Mouse (Mus musculus) kidney, postnatal 0 days (tissue): ENCODE measurements around the gene Rasgef1b. TPM values are rescaled to one million over a fixed set of nuclear protein-coding genes. Genes with fewer than 3 reads are reported as not detected.

Experiments used
- ATAC-seq: fragments of 200-750 bp; cut with Nextera tagmentation; replicated peaks from 2 replicates; pipeline ENCODE4 v1.8.0; 2017; ENCODE audit warnings: low read depth, moderate number of reproducible peaks, moderate TSS enrichment, moderate library complexity; ENCODE audit not compliant: low FRiP score
- DNase-seq: peaks from one replicate; pipeline ENCODE4 v3.0.0-alpha.2; 2016; ENCODE audit warnings: low spot score
- H3K27ac ChIP-seq: fragments of 300-500 bp; sonication (generic); 2 replicates; pipeline ENCODE4 v1.5.1; 2014; ENCODE audit warnings: mild to moderate bottlenecking
- H3K27me3 ChIP-seq: fragments of 300-500 bp; sonication (generic); 2 replicates; pipeline ENCODE4 v1.6.1; 2014; ENCODE audit warnings: low read length, mixed read lengths; ENCODE audit not compliant: insufficient read depth
- H3K36me3 ChIP-seq: fragments of 300-500 bp; sonication (generic); 2 replicates; pipeline ENCODE4 v1.6.1; 2014; ENCODE audit warnings: low read length, mixed read lengths; ENCODE audit not compliant: insufficient read depth
- H3K4me1 ChIP-seq: fragments of 300-500 bp; sonication (generic); replicated peaks from 2 replicates; pipeline ENCODE4 v1.6.1; 2014; ENCODE audit warnings: antibody characterized with exemption, low read length, mixed read lengths; ENCODE audit not compliant: insufficient read depth
- H3K4me2 ChIP-seq: fragments of 300-500 bp; sonication (generic); 2 replicates; pipeline ENCODE4 v1.6.1; 2014; ENCODE audit warnings: mild to moderate bottlenecking, low read length, moderate library complexity, mixed read lengths
- H3K4me3 ChIP-seq: fragments of 300-500 bp; sonication (generic); replicated peaks from 2 replicates; pipeline ENCODE4 v1.5.1; 2014; ENCODE audit warnings: low read depth, low read length
- H3K9ac ChIP-seq: fragments of 300-500 bp; sonication (generic); 2 replicates; pipeline ENCODE4 v1.6.1; 2014; ENCODE audit warnings: low read depth, low read length
- H3K9me3 ChIP-seq: fragments of 300-500 bp; sonication (generic); replicated peaks from 2 replicates; pipeline ENCODE4 v1.6.1; 2016; ENCODE audit warnings: low read length, inconsistent platforms, mixed read lengths
- CTCF ChIP-seq: IDR thresholded peaks from 2 replicates; pipeline ENCODE4 v1.5.1; 2016; ENCODE audit warnings: antibody characterized with exemption, low read depth, mild to moderate bottlenecking, moderate library complexity
- WGBS: fragments of 180-500 bp; shearing (Covaris S2); extraction: QIAGEN DNeasy Blood & Tissue Kit; methylation state at CpG from one replicate; pipeline ENCODE4 v1.1.7; 2014; 5-methylcytosine and 5-hydroxymethylcytosine counted together
- polyA plus RNA-seq: library from polyadenylated mRNA; unstranded; fragments of >200 nt; fragmentation: Nextera tagmentation; extraction: Ambion mirVana; gene quantifications from 2 replicates; pipeline ENCODE4 v1.2.1, GENCODE M21; 2015

The Rasgef1b gene
- polyA plus RNA-seq, 1 experiment from 2014 or later: 7.3 TPM

DNA sequence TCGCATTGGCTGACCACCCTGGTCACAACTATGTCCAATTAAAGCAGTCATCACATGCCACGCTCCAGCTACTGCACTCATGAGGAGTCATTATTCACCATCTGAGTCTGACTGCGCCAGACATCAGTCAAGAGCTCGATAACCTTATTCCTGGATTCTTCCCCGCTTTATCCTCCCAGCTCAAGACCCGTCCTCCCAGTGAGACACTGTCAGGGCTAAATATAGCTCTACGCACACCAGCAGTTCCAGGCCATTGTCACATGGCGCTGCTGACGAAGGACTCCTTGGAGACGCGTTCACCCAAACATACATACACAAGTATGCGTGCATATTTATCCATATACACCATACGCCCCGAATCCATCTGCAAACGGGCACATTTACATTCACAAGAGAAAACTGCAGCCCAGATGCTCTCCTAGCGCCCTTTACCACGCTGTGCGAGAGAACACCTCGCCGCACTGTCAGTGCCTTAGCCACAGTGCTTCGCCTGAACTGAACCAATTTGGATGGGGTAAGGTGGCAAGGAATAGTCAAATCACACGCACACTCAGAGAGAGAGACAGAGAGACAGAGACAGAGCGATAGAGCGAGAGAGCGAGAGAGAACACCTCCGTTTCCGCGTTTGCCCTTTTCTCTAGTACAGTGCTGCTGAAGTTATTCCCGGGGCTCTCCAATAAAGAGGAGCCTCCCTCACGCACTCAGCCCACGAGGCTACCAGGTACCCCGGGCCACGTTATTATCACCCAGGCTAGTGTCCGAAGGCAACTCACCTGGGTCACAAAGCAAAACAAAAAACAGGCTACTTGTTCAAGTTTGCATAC, 477.3 kb downstream of the Rasgef1b start:
- Histone ChIP-seq H3K9me3 (no peaks in the 10 kb centered on the region), H3K4me3 (peak overlapping the region; percentile 73), H3K27ac (no peak overlapping the region), H3K36me3 (no peaks in the 10 kb centered on the region), H3K4me2 (peak overlapping the region; percentile 79), H3K27me3 (no peaks in the 10 kb centered on the region), H3K9ac (peak overlapping the region; percentile 70), H3K4me1 (no peaks in the 10 kb centered on the region; the same call in 1 of the 2 replicates)
- ATAC-seq (no peak), DNase-seq (peak; percentile 61)
- TF ChIP-seq CTCF: no peak
- 4% methylated on average over 34 of the region's 34 CpGs for WGBS

DNA sequence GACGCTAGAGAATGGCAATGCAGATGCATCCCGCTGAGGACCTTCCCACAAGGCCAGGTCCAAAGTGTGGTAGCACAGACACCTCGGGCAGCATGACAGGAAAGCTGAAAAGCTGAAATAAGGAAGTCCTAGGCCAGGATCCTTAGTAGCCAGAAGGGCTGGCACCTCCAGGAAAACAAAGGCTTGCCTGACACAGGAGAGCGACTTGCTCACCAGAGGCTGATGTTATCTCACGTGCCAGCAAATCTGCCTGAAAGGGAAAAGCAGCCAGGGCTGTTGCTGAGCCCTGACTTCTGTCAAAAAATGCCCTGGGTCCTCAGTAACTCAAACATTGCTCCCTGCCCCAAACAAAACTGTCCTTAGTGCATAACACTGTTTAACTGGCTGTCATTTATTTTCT, 478.0 kb downstream of the Rasgef1b start:
- Histone ChIP-seq H3K4me3 (peak overlapping the region; percentile 73; the same call in 1 of the 2 replicates), H3K9me3 (no peaks in the 10 kb centered on the region), H3K4me1 (no peaks in the 10 kb centered on the region; the same call in 1 of the 2 replicates), H3K9ac (no peak overlapping the region), H3K4me2 (peak overlapping the region; percentile 79), H3K27me3 (no peaks in the 10 kb centered on the region), H3K27ac (no peak overlapping the region), H3K36me3 (no peaks in the 10 kb centered on the region)
- no peak for TF ChIP-seq CTCF
- DNase-seq: no peak
- no peak for ATAC-seq
- 47% methylated on average over 5 of the region's 5 CpGs for WGBS

DNA sequence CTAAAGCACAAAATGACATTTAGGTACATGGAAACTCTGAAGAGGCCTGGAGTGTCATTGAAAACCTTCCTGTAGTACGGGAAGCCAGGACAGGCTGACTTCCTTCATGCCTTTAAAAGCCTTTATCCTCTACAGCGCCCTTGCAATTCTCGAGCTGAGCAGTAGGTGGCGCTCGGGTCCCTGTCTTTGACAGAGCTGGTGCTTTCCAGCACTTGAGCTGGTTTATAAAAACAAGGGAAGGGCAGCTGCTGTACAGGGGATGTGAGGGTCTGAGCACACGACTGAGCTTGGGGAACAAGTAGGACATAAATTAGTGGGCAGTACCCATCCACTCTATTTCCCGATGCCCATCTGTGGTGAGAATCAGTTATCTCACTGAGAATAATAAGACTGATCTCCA, 480.4 kb downstream of the Rasgef1b start:
- H3K4me1 ChIP-seq: no peaks in the 10 kb centered on the region; the same call in 1 of the 2 replicates
- H3K4me2 ChIP-seq: no peak overlapping the region
- TF ChIP-seq CTCF: peak; percentile 98
- H3K4me3 ChIP-seq: no peak overlapping the region
- ATAC-seq (no peak), DNase-seq (peak; percentile 95)
- no peak overlapping the region for H3K9ac ChIP-seq
- WGBS: 1% methylated on average over 7 of the region's 7 CpGs
- no peaks in the 10 kb centered on the region for H3K27me3 ChIP-seq
- H3K9me3 ChIP-seq: no peaks in the 10 kb centered on the region
- H3K27ac ChIP-seq: no peak overlapping the region
- H3K36me3 ChIP-seq: no peaks in the 10 kb centered on the region

- H3K36me3 ChIP-seq: no peaks in the 10 kb centered on the region
- no peaks in the 10 kb centered on the region for H3K27me3 ChIP-seq
- H3K4me2 ChIP-seq: no peak overlapping the region
- 88% methylated on average over 6 of the region's 6 CpGs for WGBS
- H3K27ac ChIP-seq: no peak overlapping the region
- no peaks in the 10 kb centered on the region; the same call in 1 of the 2 replicates for H3K4me1 ChIP-seq
- TF ChIP-seq CTCF: peak; percentile 30; the same call in 1 of the 2 replicates
- no peaks in the 10 kb centered on the region for H3K9me3 ChIP-seq
- no peak for DNase-seq
- H3K4me3 ChIP-seq: no peak overlapping the region
- no peak overlapping the region for H3K9ac ChIP-seq
- ATAC-seq: no peak
These were observed 480.9 kb downstream of the Rasgef1b start for GRCm38 (mm10) chr5:99247915-99248314.

- H3K4me2 ChIP-seq: no peak overlapping the region
- WGBS: 68% methylated on average over 7 of the region's 7 CpGs
- no peak for DNase-seq
These were observed 481.4 kb downstream of the Rasgef1b start for GRCm38 (mm10) chr5:99247441-99247840.

GRCm38 (mm10) chr5:99246972-99247371, 481.9 kb downstream of the Rasgef1b start:
- WGBS: 40% methylated on average over 6 of the region's 6 CpGs
- Histone ChIP-seq H3K4me1 (no peaks in the 10 kb centered on the region; the same call in 1 of the 2 replicates), H3K4me3 (no peak overlapping the region), H3K9me3 (no peaks in the 10 kb centered on the region), H3K27me3 (no peaks in the 10 kb centered on the region), H3K4me2 (no peak overlapping the region), H3K36me3 (no peaks in the 10 kb centered on the region), H3K27ac (no peak overlapping the region), H3K9ac (no peak overlapping the region)
- DNase-seq (no peak), ATAC-seq (no peak)
- TF ChIP-seq CTCF: no peak

More at GRCm38 (mm10) chr5:99247441-99247840, 481.4 kb downstream of the Rasgef1b start:
- no peak for ATAC-seq
- TF ChIP-seq CTCF: no peak
- H3K27me3 ChIP-seq: no peaks in the 10 kb centered on the region
- H3K4me1 ChIP-seq: no peaks in the 10 kb centered on the region; the same call in 1 of the 2 replicates
- H3K9ac ChIP-seq: no peak overlapping the region
- no peaks in the 10 kb centered on the region for H3K36me3 ChIP-seq
- no peaks in the 10 kb centered on the region for H3K9me3 ChIP-seq
- H3K27ac ChIP-seq: no peak overlapping the region
- no peak overlapping the region for H3K4me3 ChIP-seq
